Mouse (Mus musculus): Measurements from ENCODE around the gene Nlrp1b. TPM values are rescaled to one million over a fixed set of nuclear protein-coding genes. Genes with fewer than 3 reads are reported as not detected.
A peak's percentile ranks its signal among the peaks of the same experiment; 100 is the strongest.

Gene Nlrp1b
- polyA plus RNA-seq (2012; rRNA removed), result 0.05 and 1.4 TPM in 2 replicates

- peak within 1 kb of the TSS; percentile 39 for H3K27ac ChIP-seq (ENCODE audit: insufficient read depth, low read depth, low read length)
- WGBS, result 66% methylated on average over 2 of the region's 2 CpGs
- H3K4me1 ChIP-seq (ENCODE audit: control insufficient read depth, insufficient read depth, insufficient read length, low read length), result peaks cover 6% of the 10 kb centered on the region; the same call in 1 of the 2 replicates
- H3K36me3 ChIP-seq (ENCODE audit: control insufficient read depth, insufficient read depth, low read length), result no peaks in the 10 kb centered on the region
- no peaks in the 10 kb centered on the region for H3K27me3 ChIP-seq (ENCODE audit: control insufficient read depth, insufficient read depth, low read length)
- no peak within 1 kb of the TSS for H3K4me3 ChIP-seq (ENCODE audit: low read depth, low read length)
- TF ChIP-seq CTCF (IDR thresholded peaks at IDR 0.05; ENCODE audit: extremely low read depth, insufficient read length, insufficient replicate concordance, low read depth, low read length) (no peak), POLR2A (IDR thresholded peaks at IDR 0.05; ENCODE audit: low read depth, low read length) (no peak)
Observed at GRCm38 (mm10) chr11:71230684-71231480, at the start of gene Nlrp1b. TSS of gene Nlrp1b (minus strand) at chr11:71230733.

GRCm38 (mm10) chr11:71261036-71261435 is 30.5 kb upstream of the Nlrp1b start:
- WGBS, result 60% methylated on average over 3 of the region's 3 CpGs
- no peak for TF ChIP-seq CTCF (IDR thresholded peaks at IDR 0.05; ENCODE audit: extremely low read depth, insufficient read length, insufficient replicate concordance, low read depth, low read length)
- no peak for TF ChIP-seq POLR2A (IDR thresholded peaks at IDR 0.05; ENCODE audit: low read depth, low read length)
- H3K4me3 ChIP-seq (ENCODE audit: low read depth, low read length), result no peak overlapping the region
- H3K4me1 ChIP-seq (ENCODE audit: control insufficient read depth, insufficient read depth, insufficient read length, low read length), result no peaks in the 10 kb centered on the region
- H3K27me3 ChIP-seq (ENCODE audit: control insufficient read depth, insufficient read depth, low read length), result no peaks in the 10 kb centered on the region
- no peaks in the 10 kb centered on the region for H3K36me3 ChIP-seq (ENCODE audit: control insufficient read depth, insufficient read depth, low read length)
- no peak overlapping the region for H3K27ac ChIP-seq (ENCODE audit: insufficient read depth, low read depth, low read length)

- no peaks in the 10 kb centered on the region for H3K27me3 ChIP-seq (ENCODE audit: control insufficient read depth, insufficient read depth, low read length)
- 0 out of 2 replicates have a peak overlapping the region, but pooled peaks have one; percentile 15 for H3K27ac ChIP-seq (ENCODE audit: insufficient read depth, low read depth, low read length)
- WGBS, result 63% methylated on average over 5 of the region's 5 CpGs
- TF ChIP-seq POLR2A (IDR thresholded peaks at IDR 0.05; ENCODE audit: low read depth, low read length) (no peak), CTCF (IDR thresholded peaks at IDR 0.05; ENCODE audit: extremely low read depth, insufficient read length, insufficient replicate concordance, low read depth, low read length) (no peak)
- no peaks in the 10 kb centered on the region for H3K4me1 ChIP-seq (ENCODE audit: control insufficient read depth, insufficient read depth, insufficient read length, low read length)
- H3K36me3 ChIP-seq (ENCODE audit: control insufficient read depth, insufficient read depth, low read length), result no peaks in the 10 kb centered on the region
- no peak overlapping the region for H3K4me3 ChIP-seq (ENCODE audit: low read depth, low read length)
Observed at GRCm38 (mm10) chr11:71251333-71251732, 20.8 kb upstream of the Nlrp1b start.

GRCm38 (mm10) chr11:71224614-71225013 is 5.9 kb downstream of the Nlrp1b start:
- no peak overlapping the region for H3K4me3 ChIP-seq (ENCODE audit: low read depth, low read length)
- H3K36me3 ChIP-seq (ENCODE audit: control insufficient read depth, insufficient read depth, low read length), result no peaks in the 10 kb centered on the region
- TF ChIP-seq POLR2A (IDR thresholded peaks at IDR 0.05; ENCODE audit: low read depth, low read length), result no peak
- TF ChIP-seq CTCF (IDR thresholded peaks at IDR 0.05; ENCODE audit: extremely low read depth, insufficient read length, insufficient replicate concordance, low read depth, low read length), result peak; percentile 61; the same call in 1 of the 2 replicates
- no peak overlapping the region for H3K27ac ChIP-seq (ENCODE audit: insufficient read depth, low read depth, low read length)
- no peaks in the 10 kb centered on the region for H3K27me3 ChIP-seq (ENCODE audit: control insufficient read depth, insufficient read depth, low read length)
- no peaks in the 10 kb centered on the region for H3K4me1 ChIP-seq (ENCODE audit: control insufficient read depth, insufficient read depth, insufficient read length, low read length)
- WGBS, result 78% methylated on average over 2 of the region's 2 CpGs

- H3K4me1 ChIP-seq (ENCODE audit: control insufficient read depth, insufficient read depth, insufficient read length, low read length), result peaks cover 29% of the 10 kb centered on the region; the same call in 1 of the 2 replicates
- H3K4me3 ChIP-seq (ENCODE audit: low read depth, low read length), result peak overlapping the region; percentile 37
- TF ChIP-seq POLR2A (IDR thresholded peaks at IDR 0.05; ENCODE audit: low read depth, low read length) (no peak; the same call in 1 of the 2 replicates), CTCF (IDR thresholded peaks at IDR 0.05; ENCODE audit: extremely low read depth, insufficient read length, insufficient replicate concordance, low read depth, low read length) (no peak)
- H3K27me3 ChIP-seq (ENCODE audit: control insufficient read depth, insufficient read depth, low read length), result no peaks in the 10 kb centered on the region
- peak overlapping the region; percentile 95 for H3K27ac ChIP-seq (ENCODE audit: insufficient read depth, low read depth, low read length)
- 13% methylated on average over 4 of the region's 4 CpGs for WGBS
- H3K36me3 ChIP-seq (ENCODE audit: control insufficient read depth, insufficient read depth, low read length), result 0 out of 2 replicates have a peak, but pooled peaks cover 3% of the 10 kb centered on the region
Observed at GRCm38 (mm10) chr11:71202703-71203102, 27.8 kb downstream of the Nlrp1b start.

GRCm38 (mm10) chr11:71199349-71199748 is 31.2 kb downstream of the Nlrp1b start:
- Histone ChIP-seq H3K27ac (ENCODE audit: insufficient read depth, low read depth, low read length) (peak overlapping the region; percentile 98), H3K4me1 (ENCODE audit: control insufficient read depth, insufficient read depth, insufficient read length, low read length) (peaks cover 29% of the 10 kb centered on the region; the same call in 1 of the 2 replicates), H3K27me3 (ENCODE audit: control insufficient read depth, insufficient read depth, low read length) (no peaks in the 10 kb centered on the region), H3K36me3 (ENCODE audit: control insufficient read depth, insufficient read depth, low read length) (0 out of 2 replicates have a peak, but pooled peaks cover 4% of the 10 kb centered on the region), H3K4me3 (ENCODE audit: low read depth, low read length) (no peak overlapping the region)
- WGBS, result 29% methylated on average over 2 of the region's 2 CpGs
- no peak for TF ChIP-seq POLR2A (IDR thresholded peaks at IDR 0.05; ENCODE audit: low read depth, low read length)
- no peak for TF ChIP-seq CTCF (IDR thresholded peaks at IDR 0.05; ENCODE audit: extremely low read depth, insufficient read length, insufficient replicate concordance, low read depth, low read length)

GRCm38 (mm10) chr11:71169633-71170032 is 60.9 kb downstream of the Nlrp1b start:
- Histone ChIP-seq H3K27me3 (ENCODE audit: control insufficient read depth, insufficient read depth, low read length) (no peaks in the 10 kb centered on the region), H3K4me3 (ENCODE audit: low read depth, low read length) (no peak overlapping the region), H3K4me1 (ENCODE audit: control insufficient read depth, insufficient read depth, insufficient read length, low read length) (no peaks in the 10 kb centered on the region; the same call in 1 of the 2 replicates), H3K36me3 (ENCODE audit: control insufficient read depth, insufficient read depth, low read length) (0 out of 2 replicates have a peak, but pooled peaks cover 2% of the 10 kb centered on the region), H3K27ac (ENCODE audit: insufficient read depth, low read depth, low read length) (no peak overlapping the region)
- 91% methylated on average over 1 of the region's 1 CpGs for whole genome bisulfite sequencing
- TF ChIP-seq CTCF (IDR thresholded peaks at IDR 0.05; ENCODE audit: extremely low read depth, insufficient read length, insufficient replicate concordance, low read depth, low read length) (no peak), POLR2A (IDR thresholded peaks at IDR 0.05; ENCODE audit: low read depth, low read length) (no peak)

Data from small intestine, adult 2 months (tissue).